Mouse (Mus musculus): ENCODE measurements around the gene Rmdn3. TPM values are rescaled to one million over a fixed set of nuclear protein-coding genes. Genes with fewer than 3 reads are reported as not detected.

Gene Rmdn3
- polyA plus RNA-seq, 1 experiment from 2014 or later, result 48.5 TPM

DNA sequence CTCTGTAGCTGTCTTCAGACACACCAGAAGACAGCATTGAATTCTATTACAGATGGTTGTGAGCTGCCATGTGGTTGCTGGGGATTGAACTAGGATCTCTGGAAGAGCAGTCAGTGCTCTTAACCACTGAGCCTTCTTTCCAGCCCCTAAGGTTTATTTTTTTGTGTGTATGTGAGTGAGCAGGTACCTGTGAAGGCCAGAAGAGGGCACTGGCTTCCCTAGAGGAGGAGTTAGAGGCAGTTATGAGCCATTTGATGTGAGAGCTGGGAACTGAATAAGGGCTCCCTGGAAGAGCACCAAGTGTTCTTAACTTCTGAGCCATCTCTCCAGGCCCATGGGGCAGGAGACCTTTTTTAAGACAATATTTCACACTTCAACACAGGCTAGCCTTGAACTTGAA lies 8.6 kb upstream of the Rmdn3 start:
- Histone ChIP-seq H3K27ac (no peak overlapping the region), H3K9ac (no peak overlapping the region), H3K4me1 (replicated peaks) (peaks cover 11% of the 10 kb centered on the region), H3K36me3 (no peaks in the 10 kb centered on the region), H3K4me3 (replicated peaks) (no peak overlapping the region), H3K9me3 (no peaks in the 10 kb centered on the region), H3K27me3 (replicated peaks) (peaks cover 9% of the 10 kb centered on the region; the same call in 1 of the 2 replicates), H3K4me2 (replicated peaks) (no peak overlapping the region)
- ATAC-seq, result no peak

DNA sequence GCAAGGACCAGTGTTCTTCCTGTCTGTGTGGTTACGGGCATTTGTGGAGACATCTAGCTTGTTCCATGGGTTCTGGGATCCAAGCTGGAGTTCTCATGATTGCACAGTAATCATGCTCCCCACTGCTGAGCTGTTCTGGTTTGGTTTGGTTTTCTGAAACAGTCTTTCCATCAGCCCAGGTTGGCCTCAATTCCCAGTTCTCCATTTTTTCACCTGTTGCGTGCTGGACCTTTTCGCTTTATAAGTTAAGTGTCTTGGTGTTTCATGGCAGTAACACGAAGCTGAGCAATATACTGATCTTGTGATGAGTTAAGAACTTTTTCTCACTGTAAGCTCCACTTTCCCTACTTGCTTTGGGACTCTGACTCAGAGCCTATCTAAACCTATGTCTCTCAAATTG lies 7.2 kb upstream of the Rmdn3 start:
- H3K4me2 ChIP-seq (replicated peaks), result no peak overlapping the region
- H3K27ac ChIP-seq, result no peak overlapping the region
- no peaks in the 10 kb centered on the region for H3K36me3 ChIP-seq
- H3K9ac ChIP-seq, result no peak overlapping the region; the same call in 1 of the 2 replicates
- H3K9me3 ChIP-seq, result no peaks in the 10 kb centered on the region
- no peak for ATAC-seq
- H3K27me3 ChIP-seq (replicated peaks), result peaks cover 9% of the 10 kb centered on the region; the same call in 1 of the 2 replicates
- WGBS, result 85% methylated on average over 4 of the region's 4 CpGs
- H3K4me1 ChIP-seq (replicated peaks), result peaks cover 11% of the 10 kb centered on the region
- no peak overlapping the region for H3K4me3 ChIP-seq (replicated peaks)

- H3K4me1 ChIP-seq (replicated peaks), result peaks cover 10% of the 10 kb centered on the region
- no peaks in the 10 kb centered on the region for H3K9me3 ChIP-seq
- H3K4me2 ChIP-seq (replicated peaks), result no peak overlapping the region
- peaks cover 9% of the 10 kb centered on the region; the same call in 1 of the 2 replicates for H3K27me3 ChIP-seq (replicated peaks)
- ATAC-seq, result no peak
- H3K9ac ChIP-seq, result no peak overlapping the region
- H3K27ac ChIP-seq, result no peak overlapping the region
- H3K36me3 ChIP-seq, result no peaks in the 10 kb centered on the region
- no peak overlapping the region for H3K4me3 ChIP-seq (replicated peaks)
- whole genome bisulfite sequencing, result 50% methylated on average over 3 of the region's 3 CpGs
These were observed 6.3 kb upstream of the Rmdn3 start for GRCm38 (mm10) chr2:119163135-119163534.

GRCm38 (mm10) chr2:119161247-119161646 lies 4.4 kb upstream of the Rmdn3 start:
- WGBS, result 43% methylated on average over 2 of the region's 2 CpGs
- no peak for ATAC-seq

DNA sequence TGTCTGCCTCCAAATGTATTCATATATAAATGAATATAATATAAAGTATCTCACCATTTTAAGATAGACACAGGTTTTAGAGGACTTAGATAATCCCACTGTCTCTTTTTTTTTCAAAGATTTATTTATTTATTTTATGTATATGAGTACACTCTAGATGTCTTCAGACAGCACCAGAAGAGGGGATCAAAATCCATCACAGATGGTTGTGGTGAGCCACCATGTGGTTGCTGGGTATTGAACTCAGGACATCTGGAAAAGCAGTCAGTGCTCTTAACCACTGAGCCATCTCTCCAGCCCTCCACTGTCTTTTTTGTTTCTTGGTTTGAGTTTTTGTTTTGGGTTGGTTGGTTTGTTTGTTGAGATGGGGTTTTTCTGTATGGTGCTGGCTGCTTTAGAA lies 1.0 kb upstream of the Rmdn3 start:
- Histone ChIP-seq H3K4me2 (replicated peaks) (no peak overlapping the region), H3K36me3 (0 out of 2 replicates have a peak, but pooled peaks cover 6% of the 10 kb centered on the region), H3K27ac (no peak overlapping the region), H3K9me3 (no peaks in the 10 kb centered on the region), H3K4me3 (replicated peaks) (no peak overlapping the region), H3K4me1 (replicated peaks) (peaks cover 9% of the 10 kb centered on the region), H3K27me3 (replicated peaks) (no peaks in the 10 kb centered on the region), H3K9ac (no peak overlapping the region)
- no peak for ATAC-seq

More at GRCm38 (mm10) chr2:119161247-119161646, 4.4 kb upstream of the Rmdn3 start:
- no peaks in the 10 kb centered on the region for H3K4me1 ChIP-seq (replicated peaks)
- no peak overlapping the region for H3K27ac ChIP-seq
- no peak overlapping the region for H3K4me2 ChIP-seq (replicated peaks)
- H3K9ac ChIP-seq, result no peak overlapping the region
- H3K27me3 ChIP-seq (replicated peaks), result 0 out of 2 replicates have a peak, but pooled peaks cover 5% of the 10 kb centered on the region
- H3K4me3 ChIP-seq (replicated peaks), result no peak overlapping the region
- no peaks in the 10 kb centered on the region for H3K36me3 ChIP-seq
- no peaks in the 10 kb centered on the region for H3K9me3 ChIP-seq

- 0 out of 2 replicates have a peak, but pooled peaks cover 14% of the 10 kb centered on the region for H3K36me3 ChIP-seq
- 0 out of 2 replicates have a peak overlapping the region, but pooled peaks have one; percentile 27 for H3K27ac ChIP-seq
- WGBS, result 2% methylated on average over 34 of the region's 34 CpGs
- peak; percentile 72 for ATAC-seq
- peak overlapping the region; percentile 99 for H3K4me3 ChIP-seq (replicated peaks)
- H3K27me3 ChIP-seq (replicated peaks), result no peaks in the 10 kb centered on the region
- H3K9ac ChIP-seq, result peak overlapping the region; percentile 91
- peaks cover 9% of the 10 kb centered on the region for H3K4me1 ChIP-seq (replicated peaks)
- H3K9me3 ChIP-seq, result no peaks in the 10 kb centered on the region
- H3K4me2 ChIP-seq (replicated peaks), result peak overlapping the region; percentile 86
These were observed 653 bp downstream of the Rmdn3 start for GRCm38 (mm10) chr2:119156081-119156680.

DNA sequence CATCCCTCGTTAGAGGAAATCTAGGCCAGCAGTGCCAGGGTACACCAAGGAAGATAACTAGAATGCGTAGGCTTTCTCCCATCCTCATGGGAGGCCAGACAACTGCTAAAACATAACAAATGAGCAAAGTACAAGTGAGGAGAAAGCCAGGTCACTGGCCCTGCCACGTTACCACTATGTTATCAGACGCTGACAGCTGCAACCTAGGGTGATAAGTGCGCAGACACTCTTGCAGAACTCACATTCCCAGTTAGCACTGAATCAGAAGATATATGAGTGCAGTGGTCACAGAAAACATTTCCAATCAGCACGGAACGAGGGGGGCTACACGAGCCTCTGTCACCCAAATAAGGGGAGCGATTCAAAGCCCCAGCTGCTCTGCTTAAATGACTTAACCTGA lies 1.4 kb downstream of the Rmdn3 start:
- Histone ChIP-seq H3K4me3 (replicated peaks) (peak overlapping the region; percentile 99), H3K4me1 (replicated peaks) (peaks cover 9% of the 10 kb centered on the region), H3K36me3 (peaks cover 17% of the 10 kb centered on the region), H3K4me2 (replicated peaks) (peak overlapping the region; percentile 86), H3K9ac (peak overlapping the region; percentile 91; the same call in 1 of the 2 replicates), H3K27ac (no peak overlapping the region), H3K27me3 (replicated peaks) (no peaks in the 10 kb centered on the region), H3K9me3 (no peaks in the 10 kb centered on the region)
- peak; percentile 23; the same call in 1 of the 2 replicates for ATAC-seq
- 72% methylated on average over 9 of the region's 9 CpGs for WGBS

GRCm38 (mm10) chr2:119154683-119155082 lies 2.2 kb downstream of the Rmdn3 start:
- 70% methylated on average over 2 of the region's 2 CpGs for WGBS
- H3K36me3 ChIP-seq, result peaks cover 21% of the 10 kb centered on the region
- H3K9me3 ChIP-seq, result no peaks in the 10 kb centered on the region
- H3K4me2 ChIP-seq (replicated peaks), result no peak overlapping the region
- H3K4me3 ChIP-seq (replicated peaks), result no peak overlapping the region
- no peaks in the 10 kb centered on the region for H3K27me3 ChIP-seq (replicated peaks)
- no peak overlapping the region for H3K27ac ChIP-seq
- H3K9ac ChIP-seq, result no peak overlapping the region
- ATAC-seq, result peak; percentile 19; the same call in 1 of the 2 replicates
- H3K4me1 ChIP-seq (replicated peaks), result peaks cover 9% of the 10 kb centered on the region

- Histone ChIP-seq H3K27me3 (replicated peaks) (no peaks in the 10 kb centered on the region), H3K4me2 (replicated peaks) (no peak overlapping the region), H3K9me3 (no peaks in the 10 kb centered on the region), H3K36me3 (peaks cover 36% of the 10 kb centered on the region), H3K27ac (no peak overlapping the region), H3K4me3 (replicated peaks) (no peak overlapping the region), H3K4me1 (replicated peaks) (peaks cover 9% of the 10 kb centered on the region), H3K9ac (no peak overlapping the region)
- 86% methylated on average over 6 of the region's 6 CpGs for WGBS
- ATAC-seq, result no peak
These were observed 4.6 kb downstream of the Rmdn3 start for GRCm38 (mm10) chr2:119152255-119152654.

DNA sequence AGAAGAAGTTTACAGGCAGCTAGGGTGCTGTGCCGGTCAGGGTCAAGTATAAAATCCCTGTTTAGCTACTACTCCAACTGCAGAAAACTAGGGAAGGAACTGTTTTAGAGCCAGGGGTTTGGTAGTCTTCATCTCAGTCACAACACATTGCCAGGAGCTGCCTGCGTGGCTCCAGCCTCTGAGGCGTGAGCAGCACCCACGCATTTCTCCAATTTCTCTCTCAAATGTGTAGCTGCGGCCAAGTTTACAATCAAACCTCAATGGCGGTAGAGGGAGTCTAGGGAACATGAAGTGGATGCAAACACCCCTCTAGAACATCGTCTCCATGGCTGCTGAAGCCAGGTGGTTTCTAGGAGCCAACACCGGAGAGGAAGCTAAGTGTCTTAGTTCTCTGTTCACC lies 9.1 kb downstream of the Rmdn3 start:
- Histone ChIP-seq H3K4me2 (replicated peaks) (no peak overlapping the region), H3K9ac (no peak overlapping the region), H3K4me3 (replicated peaks) (no peak overlapping the region), H3K9me3 (no peaks in the 10 kb centered on the region), H3K4me1 (replicated peaks) (no peaks in the 10 kb centered on the region), H3K27ac (no peak overlapping the region), H3K36me3 (peaks cover 55% of the 10 kb centered on the region), H3K27me3 (replicated peaks) (no peaks in the 10 kb centered on the region)
- WGBS, result 88% methylated on average over 8 of the region's 8 CpGs
- no peak for ATAC-seq

DNA sequence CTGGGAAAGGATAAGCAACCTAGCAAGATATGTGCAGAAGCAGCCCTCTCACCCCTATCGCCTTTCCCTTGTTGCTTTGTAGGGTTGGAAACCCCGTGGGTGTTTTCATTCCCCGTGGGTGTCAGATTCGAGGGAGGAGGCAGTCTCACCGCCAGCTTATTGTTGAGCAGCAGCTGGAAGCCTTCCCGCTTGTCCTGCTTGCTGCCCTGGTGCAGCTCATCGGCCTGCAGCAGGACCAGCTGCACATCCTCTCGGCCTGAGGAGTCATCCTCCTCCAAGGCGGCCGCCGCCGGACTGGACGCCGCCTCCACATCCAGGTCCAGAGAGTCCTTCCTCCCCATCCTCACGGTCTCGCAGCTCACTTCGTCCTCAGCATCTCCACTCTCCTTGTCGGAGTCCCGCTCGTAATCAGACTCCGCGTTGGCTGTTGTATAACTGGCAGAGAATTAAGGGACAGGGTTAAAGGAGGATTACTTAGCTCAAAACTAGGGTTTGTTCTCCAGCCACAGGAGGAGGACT lies 9.6 kb downstream of the Rmdn3 start:
- Histone ChIP-seq H3K27me3 (replicated peaks) (no peaks in the 10 kb centered on the region), H3K4me3 (replicated peaks) (no peak overlapping the region), H3K9me3 (no peaks in the 10 kb centered on the region), H3K27ac (no peak overlapping the region), H3K9ac (no peak overlapping the region), H3K4me1 (replicated peaks) (no peaks in the 10 kb centered on the region), H3K4me2 (replicated peaks) (no peak overlapping the region), H3K36me3 (peaks cover 54% of the 10 kb centered on the region)
- ATAC-seq, result no peak
- 88% methylated on average over 22 of the region's 22 CpGs for WGBS

DNA sequence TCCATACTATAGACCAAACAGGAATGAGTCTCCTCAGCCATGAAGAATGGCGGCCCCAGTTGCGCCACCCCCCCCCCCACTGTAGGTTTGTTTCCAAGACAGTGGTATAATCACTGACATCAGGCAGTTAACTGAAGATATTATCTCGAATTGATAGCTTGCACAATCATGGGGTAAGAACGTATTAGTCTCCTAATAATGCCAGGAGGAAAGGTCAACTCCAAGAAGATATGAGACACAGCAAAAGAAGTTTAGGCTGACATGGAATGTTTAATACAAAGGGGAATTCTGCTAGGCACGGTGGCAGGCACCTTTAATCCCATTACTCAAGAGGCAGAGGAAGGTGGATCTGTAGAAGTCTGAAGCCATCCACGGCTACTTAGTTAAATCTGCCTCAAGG lies 10.4 kb downstream of the Rmdn3 start:
- no peak overlapping the region for H3K27ac ChIP-seq
- H3K4me2 ChIP-seq (replicated peaks), result no peak overlapping the region
- peaks cover 59% of the 10 kb centered on the region for H3K36me3 ChIP-seq
- no peaks in the 10 kb centered on the region for H3K9me3 ChIP-seq
- 86% methylated on average over 6 of the region's 6 CpGs for WGBS
- H3K27me3 ChIP-seq (replicated peaks), result no peaks in the 10 kb centered on the region
- H3K9ac ChIP-seq, result no peak overlapping the region
- ATAC-seq, result no peak
- no peaks in the 10 kb centered on the region for H3K4me1 ChIP-seq (replicated peaks)
- H3K4me3 ChIP-seq (replicated peaks), result no peak overlapping the region

GRCm38 (mm10) chr2:119145199-119145598 lies 11.6 kb downstream of the Rmdn3 start:
- no peak for ATAC-seq

More at GRCm38 (mm10) chr2:119145199-119145598, 11.6 kb downstream of the Rmdn3 start:
- no peak overlapping the region for H3K4me2 ChIP-seq (replicated peaks)
- H3K27me3 ChIP-seq (replicated peaks), result no peaks in the 10 kb centered on the region
- no peak overlapping the region for H3K9ac ChIP-seq
- peaks cover 61% of the 10 kb centered on the region for H3K36me3 ChIP-seq
- H3K4me1 ChIP-seq (replicated peaks), result no peaks in the 10 kb centered on the region
- WGBS, result 91% methylated on average over 2 of the region's 2 CpGs
- no peak overlapping the region for H3K27ac ChIP-seq
- H3K9me3 ChIP-seq, result no peaks in the 10 kb centered on the region
- H3K4me3 ChIP-seq (replicated peaks), result no peak overlapping the region

Measured in intestine, embryonic 15.5 days (tissue).